Mouse (Mus musculus): ENCODE results near the gene Tsen54.

Tsen54 gene

GRCm38 (mm10) chr11:115803072-115803709 lies 11.3 kb upstream of the Tsen54 start:
- DNase-seq (ENCODE audit: low spot score) = no peak

- DNase-seq (ENCODE audit: low spot score) = no peak
Measured at GRCm38 (mm10) chr11:115805005-115805404, 9.5 kb upstream of the Tsen54 start.

GRCm38 (mm10) chr11:115806154-115806553 lies 8.4 kb upstream of the Tsen54 start:
- DNase-seq (ENCODE audit: low spot score) = no peak

GRCm38 (mm10) chr11:115807306-115807705 lies 7.2 kb upstream of the Tsen54 start:
- DNase-seq (ENCODE audit: low spot score) = no peak

- DNase-seq (ENCODE audit: low spot score) = no peak
Measured at GRCm38 (mm10) chr11:115807971-115808370, 6.6 kb upstream of the Tsen54 start.

GRCm38 (mm10) chr11:115808696-115809310 lies 5.7 kb upstream of the Tsen54 start:
- DNase-seq (ENCODE audit: low spot score) = no peak

GRCm38 (mm10) chr11:115809311-115809781 lies 5.2 kb upstream of the Tsen54 start:
- DNase-seq (ENCODE audit: low spot score) = no peak

GRCm38 (mm10) chr11:115810377-115810776 lies 4.1 kb upstream of the Tsen54 start:
- DNase-seq (ENCODE audit: low spot score) = no peak

GRCm38 (mm10) chr11:115811381-115812093 lies 3.0 kb upstream of the Tsen54 start:
- no peak for DNase-seq (ENCODE audit: low spot score)

GRCm38 (mm10) chr11:115812095-115812494 lies 2.4 kb upstream of the Tsen54 start:
- no peak for DNase-seq (ENCODE audit: low spot score)

- DNase-seq (ENCODE audit: low spot score) = peak; percentile 46
Measured at GRCm38 (mm10) chr11:115812533-115813420, 1.7 kb upstream of the Tsen54 start.

GRCm38 (mm10) chr11:115813507-115814296 lies 822 bp upstream of the Tsen54 start, which contains the start of gene Caskin2:
Gene Caskin2 (minus strand): TSS chr11:115813639.
- DNase-seq (ENCODE audit: low spot score) = peak; percentile 98

GRCm38 (mm10) chr11:115817331-115817730 lies 2.8 kb downstream of the Tsen54 start:
- DNase-seq (ENCODE audit: low spot score) = no peak

- no peak for DNase-seq (ENCODE audit: low spot score)
Measured at GRCm38 (mm10) chr11:115819915-115820623, 5.5 kb downstream of the Tsen54 start.

GRCm38 (mm10) chr11:115821001-115821400 lies 6.5 kb downstream of the Tsen54 start:
- DNase-seq (ENCODE audit: low spot score) = no peak

- peak; percentile 91 for DNase-seq (ENCODE audit: low spot score)
Measured at GRCm38 (mm10) chr11:115823774-115824740, 9.5 kb downstream of the Tsen54 start, which contains the start of gene Llgl2. Gene Llgl2 (plus strand): TSS chr11:115824049.

- no peak for DNase-seq (ENCODE audit: low spot score)
Measured at GRCm38 (mm10) chr11:115824813-115825212, 10.3 kb downstream of the Tsen54 start.

- DNase-seq (ENCODE audit: low spot score) = no peak
Measured at GRCm38 (mm10) chr11:115826487-115826886, 12.0 kb downstream of the Tsen54 start.

GRCm38 (mm10) chr11:115827624-115828023 lies 13.1 kb downstream of the Tsen54 start:
- no peak for DNase-seq (ENCODE audit: low spot score)
